Mouse (Mus musculus) liver, embryonic 15.5 days (tissue): ENCODE measurements around the gene Lrrc29. TPM values are rescaled to one million over a fixed set of nuclear protein-coding genes. Genes with fewer than 3 reads are reported as not detected.
A peak's percentile ranks its signal among the peaks of the same experiment; 100 is the strongest.

Source experiments
- microRNA counts: library from miRNA; unstranded; fragments of <30 nt; microRNA quantifications from one replicate; lab custom pipeline; 2016
- microRNA-seq: library from miRNA; unstranded; fragments of <30 nt; microRNA quantifications from one replicate; pipeline ENCODE4, GENCODE M21; 2016
- polyA plus RNA-seq: library from polyadenylated mRNA; unstranded; fragments of >200 nt; fragmentation: Nextera tagmentation; extraction: Ambion mirVana; gene quantifications from 2 replicates; pipeline ENCODE4 v1.2.1, GENCODE M21; 2015

The Lrrc29 gene
- polyA plus RNA-seq, 1 experiment from 2014 or later, result 10.4 TPM

MicroRNAs encoded within 50 kb of the gene (microRNA counts, 519-probe panel; counts per million panel counts)
- 2,410 counts per million, percentile 41 among the panel's probes with 10 or more counts for microRNA mmu-miR-328 (lab: Ali Mortazavi, UCI)

Small RNA genes within 50 kb of the gene (microRNA-seq; reads per million reads assigned to microRNA genes)
- gene Gm27320 (not detected), gene Mir328 (310 reads per million, percentile 65 among the genes with 10 or more reads in this experiment)

Other genes with a start within 250 kb of the Lrrc29 start
- not detected in 2 replicates for gene Ces3b, start 242.5 kb downstream of the Lrrc29 start, polyA plus RNA-seq
- not detected in 2 replicates for gene Ces4a, start 194.5 kb downstream of the Lrrc29 start, polyA plus RNA-seq
- gene Cbfb, start 155.6 kb downstream of the Lrrc29 start, polyA plus RNA-seq, result 6.5 and 7.0 TPM in 2 replicates
- gene D230025D16Rik, start 101.1 kb downstream of the Lrrc29 start, polyA plus RNA-seq, result 16.9 and 20.3 TPM in 2 replicates
- 2.3 and 2.4 TPM in 2 replicates for gene B3gnt9, start 71.1 kb downstream of the Lrrc29 start, polyA plus RNA-seq
- 14.9 and 15.5 TPM in 2 replicates for gene Tradd, start 61.7 kb downstream of the Lrrc29 start, polyA plus RNA-seq
- gene Fbxl8, start 61.6 kb downstream of the Lrrc29 start, polyA plus RNA-seq, result 1.2 and 1.3 TPM in 2 replicates
- gene Hsf4, start 56.5 kb downstream of the Lrrc29 start, polyA plus RNA-seq, result not detected in 2 replicates
- gene Nol3, start 50.1 kb downstream of the Lrrc29 start, polyA plus RNA-seq, result 0.22 and 0.30 TPM in 2 replicates
- gene 4931428F04Rik, start 36.4 kb downstream of the Lrrc29 start, polyA plus RNA-seq, result 0.59 and 0.68 TPM in 2 replicates
- gene Exoc3l, start 30.2 kb downstream of the Lrrc29 start, polyA plus RNA-seq, result 6.0 and 6.7 TPM in 2 replicates
- 197 and 211 TPM in 2 replicates for gene E2f4, start 28.6 kb downstream of the Lrrc29 start, polyA plus RNA-seq
- 3.4 and 4.4 TPM in 2 replicates for gene Elmo3, start 20.7 kb downstream of the Lrrc29 start, polyA plus RNA-seq
- gene Tmem208, start 76 bp upstream of the Lrrc29 start, polyA plus RNA-seq, result 91.2 and 91.8 TPM in 2 replicates
- 0.53 and 0.70 TPM in 2 replicates for gene Fhod1, start 21.7 kb upstream of the Lrrc29 start, polyA plus RNA-seq
- gene Slc9a5, start 22.6 kb upstream of the Lrrc29 start, polyA plus RNA-seq, result 0.13 TPM in 2 replicates
- gene Plekhg4, start 47.0 kb upstream of the Lrrc29 start, polyA plus RNA-seq, result not detected in 2 replicates
- not detected in 2 replicates for gene Kctd19, start 87.2 kb upstream of the Lrrc29 start, polyA plus RNA-seq
- 0.12 and 0.13 TPM in 2 replicates for gene Lrrc36, start 87.3 kb upstream of the Lrrc29 start, polyA plus RNA-seq
- gene Tppp3, start 145.2 kb upstream of the Lrrc29 start, polyA plus RNA-seq, result 3.1 and 4.8 TPM in 2 replicates
- gene Zdhhc1, start 170.6 kb upstream of the Lrrc29 start, polyA plus RNA-seq, result 1.9 and 2.3 TPM in 2 replicates
- gene Hsd11b2, start 192.5 kb upstream of the Lrrc29 start, polyA plus RNA-seq, result 0.40 and 0.58 TPM in 2 replicates
- gene Atp6v0d1, start 239.8 kb upstream of the Lrrc29 start, polyA plus RNA-seq, result 52.4 and 59.4 TPM in 2 replicates